Mouse (Mus musculus) left cerebral cortex, adult 18-20 months (tissue): ENCODE measurements at regions not wholly inside any gene's neighbourhood (a gene's known extent, or its start where the extent isn't known, plus 50 kb on each side); places are given as distances from the start of the nearest gene placed in this dataset.

Experiments
- DNase-seq, 2 experiments: peaks; one replicate each; pipeline ENCODE4 v3.0.0; 2021 to 2022; ENCODE audit warnings: low spot score in 2 of 2, mixed read lengths in 1 of 2

DNA sequence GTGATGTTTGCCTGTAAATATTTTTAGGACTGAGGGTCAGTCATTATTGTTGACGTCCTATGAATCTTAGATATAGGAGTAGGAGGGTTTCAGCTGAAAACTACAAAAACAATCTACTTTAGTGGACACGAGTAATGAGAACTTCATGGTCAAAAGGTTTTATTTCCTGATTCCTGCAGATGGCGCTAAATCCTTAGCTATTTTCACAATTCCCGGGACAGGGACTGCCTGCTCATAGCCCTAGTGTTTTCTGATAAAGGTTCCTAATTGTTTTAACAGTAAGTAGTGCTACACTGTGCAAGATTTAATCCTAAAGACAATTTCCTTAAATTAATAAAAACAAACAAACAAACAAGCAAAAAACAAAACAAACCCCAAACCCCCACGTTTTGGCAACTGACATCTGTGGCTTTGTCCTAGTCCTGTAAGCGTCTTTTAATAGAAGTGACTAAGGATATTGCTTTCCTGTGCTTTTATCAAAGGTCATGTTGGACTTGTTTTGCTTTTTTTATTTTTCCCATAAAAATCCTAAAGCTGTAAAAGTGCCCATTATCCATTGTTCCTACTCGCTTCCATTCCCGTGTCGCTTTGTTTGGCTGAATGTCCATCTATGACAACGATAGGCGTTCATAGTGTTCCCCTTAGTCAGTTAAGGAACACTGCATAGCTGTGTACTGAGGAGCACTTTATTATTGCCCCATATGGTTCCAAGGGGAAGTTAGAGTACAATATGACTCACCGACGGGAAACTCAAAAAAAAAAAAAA, 53.5 kb upstream of the Akr1e1 start:
- DNase-seq = peak; percentile 54
